Mouse (Mus musculus) stomach, embryonic 15.5 days (tissue): ENCODE results near the gene Ergic2. TPM values are rescaled to one million over a fixed set of nuclear protein-coding genes. Genes with fewer than 3 reads are reported as not detected.

Experiments used
- ATAC-seq: fragments of 200-750 bp; cut with Nextera tagmentation; 2 replicates; pipeline ENCODE4 v1.8.0; 2017; ENCODE audit warnings: low read depth, moderate number of reproducible peaks, moderate TSS enrichment; ENCODE audit not compliant: insufficient read depth, low FRiP score
- H3K27ac ChIP-seq: fragments of 300-500 bp; sonication (generic); 2 replicates; pipeline ENCODE4 v1.5.1; 2015; ENCODE audit warnings: mild to moderate bottlenecking, inconsistent platforms
- H3K27me3 ChIP-seq: fragments of 300-500 bp; sonication (generic); replicated peaks from 2 replicates; pipeline ENCODE4 v1.6.1; 2015; ENCODE audit warnings: inconsistent platforms
- H3K36me3 ChIP-seq: fragments of 300-500 bp; sonication (generic); 2 replicates; pipeline ENCODE4 v1.6.1; 2015; ENCODE audit warnings: inconsistent platforms
- H3K4me1 ChIP-seq: fragments of 300-500 bp; sonication (generic); 2 replicates; pipeline ENCODE4 v1.6.1; 2015; ENCODE audit warnings: inconsistent platforms
- H3K4me2 ChIP-seq: fragments of 300-500 bp; sonication (generic); 2 replicates; pipeline ENCODE4 v1.6.1; 2015; ENCODE audit warnings: mild to moderate bottlenecking, inconsistent platforms
- H3K4me3 ChIP-seq: fragments of 300-500 bp; sonication (generic); replicated peaks from 2 replicates; pipeline ENCODE4 v1.5.1; 2015; ENCODE audit warnings: inconsistent platforms
- H3K9ac ChIP-seq: fragments of 300-500 bp; sonication (generic); 2 replicates; pipeline ENCODE4 v1.6.1; 2015; ENCODE audit warnings: inconsistent platforms
- H3K9me3 ChIP-seq: fragments of 300-500 bp; sonication (generic); 2 replicates; pipeline ENCODE4 v1.6.1; 2016; ENCODE audit warnings: inconsistent platforms
- WGBS: fragments of 180-500 bp; shearing (Covaris S2); methylation state at CpG from one replicate; pipeline ENCODE4 v1.1.7; 2015; 5-methylcytosine and 5-hydroxymethylcytosine counted together
- polyA plus RNA-seq: library from polyadenylated mRNA; unstranded; fragments of >200 nt; fragmentation: Nextera tagmentation; extraction: Ambion mirVana; gene quantifications from 2 replicates; pipeline ENCODE4 v1.2.1, GENCODE M21; 2015

The Ergic2 gene
- polyA plus RNA-seq, 1 experiment from 2014 or later, result 217 TPM

DNA sequence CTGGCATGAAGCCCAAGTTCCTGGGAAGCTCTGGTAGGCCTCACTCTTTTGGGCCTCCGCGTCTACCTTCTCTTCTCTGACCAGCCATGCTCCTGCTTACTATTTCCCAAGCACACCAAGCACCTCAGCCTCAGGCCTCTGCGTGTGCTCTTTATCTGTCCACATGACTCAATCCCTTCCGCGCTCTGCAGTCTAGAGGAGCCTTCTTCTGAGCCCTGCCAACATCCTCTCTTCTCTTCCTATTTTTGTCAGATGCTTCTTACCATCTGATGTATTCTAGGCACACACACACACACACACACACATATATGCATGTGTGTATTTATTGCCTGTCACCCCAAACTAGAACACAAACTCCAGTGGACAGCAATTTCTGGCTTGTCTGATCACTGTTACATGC lies 29.5 kb upstream of the Ergic2 start:
- Histone ChIP-seq H3K9me3 (no peaks in the 10 kb centered on the region), H3K4me1 (no peaks in the 10 kb centered on the region), H3K27ac (no peak overlapping the region), H3K4me3 (no peak overlapping the region), H3K36me3 (no peaks in the 10 kb centered on the region), H3K4me2 (no peak overlapping the region), H3K9ac (no peak overlapping the region), H3K27me3 (no peaks in the 10 kb centered on the region)
- no peak for ATAC-seq
- WGBS, result 86% methylated on average over 5 of the region's 5 CpGs

GRCm38 (mm10) chr6:148239311-148239710 lies 27.1 kb upstream of the Ergic2 start:
- Histone ChIP-seq H3K9ac (no peak overlapping the region), H3K4me2 (no peak overlapping the region), H3K27me3 (no peaks in the 10 kb centered on the region), H3K27ac (no peak overlapping the region), H3K36me3 (no peaks in the 10 kb centered on the region), H3K4me3 (no peak overlapping the region), H3K9me3 (no peaks in the 10 kb centered on the region), H3K4me1 (no peaks in the 10 kb centered on the region)
- no peak for ATAC-seq
- 97% methylated on average over 1 of the region's 1 CpGs for whole genome bisulfite sequencing

DNA sequence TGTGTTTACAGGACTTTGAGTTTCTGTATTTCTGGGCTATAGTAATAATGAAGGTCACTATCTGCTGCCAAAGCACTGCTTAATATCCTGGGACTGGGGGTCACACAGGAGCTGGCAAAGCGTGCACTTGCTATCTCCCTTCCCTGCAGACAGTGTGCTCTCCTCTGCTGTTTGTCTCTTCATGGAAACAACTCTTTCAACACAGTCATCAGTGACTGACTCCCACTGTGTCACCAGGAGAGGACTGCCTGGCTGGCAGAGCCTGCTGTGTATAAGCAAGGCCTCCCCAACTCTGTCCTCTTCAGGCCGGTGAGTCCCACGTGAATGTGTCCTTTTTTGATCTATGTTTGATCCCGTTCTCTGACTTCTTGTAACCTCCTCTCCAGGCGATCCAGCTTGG lies 25.3 kb upstream of the Ergic2 start:
- Histone ChIP-seq H3K4me3 (no peak overlapping the region), H3K9ac (no peak overlapping the region), H3K27me3 (no peaks in the 10 kb centered on the region), H3K4me2 (no peak overlapping the region), H3K27ac (no peak overlapping the region), H3K4me1 (no peaks in the 10 kb centered on the region), H3K36me3 (no peaks in the 10 kb centered on the region), H3K9me3 (no peaks in the 10 kb centered on the region)
- WGBS, result 61% methylated on average over 5 of the region's 5 CpGs
- no peak for ATAC-seq

DNA sequence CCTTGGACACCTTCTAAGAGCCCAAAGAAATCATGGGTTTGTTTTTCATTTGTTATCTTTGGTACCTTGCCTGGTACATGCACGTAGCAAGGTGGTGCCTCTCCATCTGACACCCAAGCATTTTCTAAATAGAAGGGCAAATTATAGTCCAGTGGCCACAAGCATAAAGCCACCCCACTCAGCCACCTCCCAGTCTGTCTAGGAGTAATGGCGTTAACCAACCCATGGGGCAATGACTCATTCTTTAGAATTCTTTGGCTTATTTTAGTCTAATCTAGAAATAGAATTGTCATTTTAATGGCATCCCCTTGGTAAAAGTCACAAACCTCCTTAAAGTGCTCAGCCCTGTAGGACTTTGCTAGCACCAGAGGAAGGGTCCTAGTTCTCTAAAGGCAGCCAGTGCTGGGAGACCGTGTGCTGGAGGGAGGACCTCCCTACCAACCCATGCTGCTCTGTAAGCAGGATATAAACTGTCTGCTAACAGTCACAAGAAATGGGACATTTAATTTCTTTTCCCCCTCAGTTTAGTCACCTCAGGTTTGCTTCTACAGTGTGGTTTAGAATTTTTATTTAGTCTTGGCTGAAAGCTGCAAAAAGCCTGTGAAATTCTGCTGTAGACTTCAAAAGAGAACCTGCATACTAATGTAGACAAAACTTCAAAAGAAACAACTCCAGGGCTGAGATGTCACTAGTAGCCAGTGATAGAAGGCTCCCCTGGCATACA lies 22.1 kb upstream of the Ergic2 start:
- Histone ChIP-seq H3K4me3 (no peak overlapping the region), H3K4me2 (no peak overlapping the region), H3K27ac (no peak overlapping the region), H3K27me3 (no peaks in the 10 kb centered on the region), H3K36me3 (no peaks in the 10 kb centered on the region), H3K9ac (no peak overlapping the region), H3K4me1 (no peaks in the 10 kb centered on the region), H3K9me3 (no peaks in the 10 kb centered on the region)
- ATAC-seq, result no peak
- 65% methylated on average over 3 of the region's 3 CpGs for WGBS

DNA sequence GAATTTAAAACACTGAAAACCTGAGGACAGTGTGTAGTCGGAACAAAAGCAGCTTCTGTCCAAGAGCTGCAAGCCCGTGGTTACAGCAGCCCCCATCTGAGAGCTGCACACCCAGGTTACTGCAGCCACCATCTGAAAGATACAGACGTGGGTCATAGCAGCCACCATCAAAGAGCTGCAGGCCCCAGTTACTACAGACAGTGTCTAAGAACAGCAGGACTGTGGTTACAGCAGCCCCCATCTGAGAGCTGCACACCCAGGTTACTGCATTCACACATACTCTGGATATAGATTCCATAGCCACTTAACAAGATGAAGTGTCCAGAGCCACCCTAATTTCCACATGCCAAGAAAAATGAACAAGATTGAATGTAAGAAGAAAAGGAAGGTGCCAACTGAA lies 15.4 kb upstream of the Ergic2 start:
- no peaks in the 10 kb centered on the region for H3K4me1 ChIP-seq
- no peaks in the 10 kb centered on the region for H3K36me3 ChIP-seq
- H3K27me3 ChIP-seq, result no peaks in the 10 kb centered on the region
- H3K27ac ChIP-seq, result no peak overlapping the region
- H3K9me3 ChIP-seq, result no peaks in the 10 kb centered on the region
- ATAC-seq, result no peak
- no peak overlapping the region for H3K9ac ChIP-seq
- 66% methylated on average over 3 of the region's 3 CpGs for whole genome bisulfite sequencing
- no peak overlapping the region for H3K4me3 ChIP-seq
- H3K4me2 ChIP-seq, result no peak overlapping the region

GRCm38 (mm10) chr6:148222686-148223085 lies 10.5 kb upstream of the Ergic2 start:
- Histone ChIP-seq H3K4me2 (no peak overlapping the region), H3K4me1 (no peaks in the 10 kb centered on the region), H3K27ac (no peak overlapping the region), H3K4me3 (no peak overlapping the region), H3K9me3 (no peaks in the 10 kb centered on the region), H3K27me3 (no peaks in the 10 kb centered on the region), H3K36me3 (no peaks in the 10 kb centered on the region), H3K9ac (no peak overlapping the region)
- no peak for ATAC-seq
- whole genome bisulfite sequencing, result 69% methylated on average over 2 of the region's 2 CpGs

- Histone ChIP-seq H3K9ac (no peak overlapping the region), H3K9me3 (no peaks in the 10 kb centered on the region), H3K27ac (no peak overlapping the region), H3K4me2 (no peak overlapping the region), H3K4me3 (no peak overlapping the region), H3K4me1 (no peaks in the 10 kb centered on the region), H3K36me3 (no peaks in the 10 kb centered on the region), H3K27me3 (no peaks in the 10 kb centered on the region)
- ATAC-seq, result no peak
- 73% methylated on average over 2 of the region's 2 CpGs for WGBS
These were observed 6.3 kb upstream of the Ergic2 start for GRCm38 (mm10) chr6:148218235-148219076.

- no peaks in the 10 kb centered on the region for H3K36me3 ChIP-seq
- no peak overlapping the region for H3K4me2 ChIP-seq
- no peak overlapping the region for H3K27ac ChIP-seq
- WGBS, result 89% methylated on average over 4 of the region's 4 CpGs
- no peak overlapping the region for H3K9ac ChIP-seq
- peaks cover 3% of the 10 kb centered on the region; the same call in 1 of the 2 replicates for H3K4me1 ChIP-seq
- ATAC-seq, result no peak
- H3K4me3 ChIP-seq, result no peak overlapping the region
- H3K9me3 ChIP-seq, result no peaks in the 10 kb centered on the region
- no peaks in the 10 kb centered on the region for H3K27me3 ChIP-seq
These were observed 4.6 kb upstream of the Ergic2 start for GRCm38 (mm10) chr6:148216752-148217151.

DNA sequence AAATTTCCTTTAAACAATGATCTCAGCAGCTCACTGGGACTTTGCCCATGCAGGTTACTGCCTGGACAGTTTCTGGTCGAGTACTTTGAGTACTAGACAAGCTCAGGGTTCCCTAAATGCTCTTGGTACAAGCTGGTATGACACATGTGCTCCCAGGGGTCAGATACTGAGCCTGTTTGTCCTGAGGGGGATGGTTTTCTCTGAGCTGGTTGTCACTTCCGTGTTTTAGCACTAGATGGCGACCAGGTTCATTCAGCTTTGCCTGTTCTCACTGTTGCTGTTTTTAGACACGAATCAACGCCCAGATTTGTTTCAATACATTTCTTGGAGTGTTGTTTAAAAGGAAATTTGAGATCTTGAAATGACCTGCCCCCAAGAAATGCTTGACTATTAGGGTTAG lies 2.6 kb upstream of the Ergic2 start:
- Histone ChIP-seq H3K4me3 (no peak overlapping the region), H3K9ac (no peak overlapping the region), H3K4me1 (peaks cover 5% of the 10 kb centered on the region; the same call in 1 of the 2 replicates), H3K27me3 (no peaks in the 10 kb centered on the region), H3K27ac (no peak overlapping the region), H3K9me3 (no peaks in the 10 kb centered on the region), H3K4me2 (no peak overlapping the region), H3K36me3 (no peaks in the 10 kb centered on the region)
- WGBS, result 5% methylated on average over 5 of the region's 5 CpGs
- ATAC-seq, result no peak

DNA sequence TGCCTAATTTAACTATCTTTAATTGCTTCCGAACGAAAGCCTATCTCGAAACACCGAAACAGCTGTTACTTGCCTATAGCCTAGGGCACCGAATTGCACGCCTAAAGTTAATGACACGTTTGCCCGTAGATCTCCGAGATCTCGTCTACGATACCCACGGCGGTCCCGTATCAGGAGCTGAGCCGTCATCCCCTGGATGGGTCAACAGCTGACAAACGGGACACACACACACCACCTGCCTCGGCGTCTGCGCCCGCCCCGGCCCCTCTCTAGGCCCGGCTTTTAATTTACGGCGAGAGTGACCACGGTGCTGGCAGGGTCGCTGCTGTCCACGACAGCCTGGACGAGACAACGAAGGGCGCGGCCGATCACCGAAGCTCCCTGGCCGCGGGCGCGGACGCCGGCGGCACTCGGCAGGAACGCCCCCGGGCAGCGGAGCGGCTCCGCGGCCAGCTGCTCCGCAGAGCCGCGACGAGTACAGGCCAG lies 740 bp downstream of the Ergic2 start:
- H3K4me3 ChIP-seq, result peak overlapping the region; percentile 93
- peaks cover 5% of the 10 kb centered on the region; the same call in 1 of the 2 replicates for H3K4me1 ChIP-seq
- H3K4me2 ChIP-seq, result peak overlapping the region; percentile 50
- no peaks in the 10 kb centered on the region for H3K27me3 ChIP-seq
- peak overlapping the region; percentile 88 for H3K9ac ChIP-seq
- ATAC-seq, result peak; percentile 57
- peak overlapping the region; percentile 84 for H3K27ac ChIP-seq
- WGBS, result under 1% methylated on average over 51 of the region's 51 CpGs
- H3K9me3 ChIP-seq, result no peaks in the 10 kb centered on the region
- H3K36me3 ChIP-seq, result no peaks in the 10 kb centered on the region

GRCm38 (mm10) chr6:148207522-148207921 lies 4.7 kb downstream of the Ergic2 start:
- H3K36me3 ChIP-seq, result peaks cover 9% of the 10 kb centered on the region
- no peak overlapping the region for H3K4me3 ChIP-seq
- H3K9me3 ChIP-seq, result no peaks in the 10 kb centered on the region
- H3K4me2 ChIP-seq, result no peak overlapping the region
- ATAC-seq, result no peak
- H3K27ac ChIP-seq, result no peak overlapping the region
- WGBS, result 65% methylated on average over 1 of the region's 1 CpGs
- no peaks in the 10 kb centered on the region for H3K27me3 ChIP-seq
- H3K9ac ChIP-seq, result no peak overlapping the region
- H3K4me1 ChIP-seq, result peaks cover 3% of the 10 kb centered on the region; the same call in 1 of the 2 replicates

- Histone ChIP-seq H3K4me3 (no peak overlapping the region), H3K36me3 (peaks cover 12% of the 10 kb centered on the region)
These were observed 7.0 kb downstream of the Ergic2 start for GRCm38 (mm10) chr6:148205134-148205533.

More at GRCm38 (mm10) chr6:148205134-148205533, 7.0 kb downstream of the Ergic2 start:
- Histone ChIP-seq H3K27ac (no peak overlapping the region), H3K27me3 (no peaks in the 10 kb centered on the region), H3K4me2 (no peak overlapping the region), H3K9me3 (no peaks in the 10 kb centered on the region), H3K4me1 (no peaks in the 10 kb centered on the region; the same call in 1 of the 2 replicates), H3K9ac (no peak overlapping the region)
- no peak for ATAC-seq
- WGBS, result 86% methylated on average over 1 of the region's 1 CpGs
